Mouse (Mus musculus) midbrain, embryonic 16.5 days (tissue): ENCODE results near the gene Bicdl1. TPM values are rescaled to one million over a fixed set of nuclear protein-coding genes. Genes with fewer than 3 reads are reported as not detected.

Experiments used
- ATAC-seq: fragments of 200-750 bp; cut with Nextera tagmentation; 2 replicates; pipeline ENCODE4 v1.8.0; 2017; ENCODE audit warnings: moderate TSS enrichment
- H3K27ac ChIP-seq: fragments of 300-500 bp; sonication (generic); 2 replicates; pipeline ENCODE4 v1.5.1; 2014; ENCODE audit warnings: mild to moderate bottlenecking, low read length, mixed read lengths
- H3K27me3 ChIP-seq: fragments of 300-500 bp; sonication (generic); 2 replicates; pipeline ENCODE4 v1.6.1; 2014; ENCODE audit warnings: low read depth, low read length, mixed read lengths; ENCODE audit not compliant: control insufficient read depth, insufficient read depth
- H3K36me3 ChIP-seq: fragments of 300-500 bp; sonication (generic); 2 replicates; pipeline ENCODE4 v1.6.1; 2014; ENCODE audit warnings: mild to moderate bottlenecking, low read length, moderate library complexity, mixed read lengths; ENCODE audit not compliant: control insufficient read depth, insufficient read depth
- H3K4me1 ChIP-seq: fragments of 300-500 bp; sonication (generic); 2 replicates; pipeline ENCODE4 v1.6.1; 2014; ENCODE audit warnings: mild to moderate bottlenecking, low read length, mixed read lengths; ENCODE audit not compliant: control insufficient read depth, insufficient read depth
- H3K4me2 ChIP-seq: fragments of 300-500 bp; sonication (generic); 2 replicates; pipeline ENCODE4 v1.6.1; 2014; ENCODE audit warnings: mild to moderate bottlenecking, low read length, mixed read lengths
- H3K4me3 ChIP-seq: fragments of 300-500 bp; sonication (generic); 2 replicates; pipeline ENCODE4 v1.5.1; 2014; ENCODE audit warnings: low read depth, mild to moderate bottlenecking, low read length, moderate library complexity, mixed read lengths
- H3K9ac ChIP-seq: fragments of 300-500 bp; sonication (generic); 2 replicates; pipeline ENCODE4 v1.6.1; 2014; ENCODE audit warnings: low read depth, low read length, mixed read lengths
- H3K9me3 ChIP-seq: fragments of 300-500 bp; sonication (generic); replicated peaks from 2 replicates; pipeline ENCODE4 v1.6.1; 2014; ENCODE audit warnings: mild to moderate bottlenecking, low read length, mixed read lengths; ENCODE audit not compliant: control insufficient read depth, poor library complexity, severe bottlenecking
- WGBS: fragments of 180-500 bp; shearing (Covaris S2); extraction: QIAGEN DNeasy Blood & Tissue Kit; methylation state at CpG from one replicate; pipeline ENCODE4 v1.1.7; 2014; 5-methylcytosine and 5-hydroxymethylcytosine counted together
- polyA plus RNA-seq: library from polyadenylated mRNA; unstranded; fragments of >200 nt; fragmentation: Nextera tagmentation; extraction: Ambion mirVana; gene quantifications from 2 replicates; pipeline ENCODE4 v1.2.1, GENCODE M21; 2015

The Bicdl1 gene
- polyA plus RNA-seq, 1 experiment from 2014 or later, result 40.2 TPM

- H3K27ac ChIP-seq, result no peak overlapping the region
- ATAC-seq, result no peak
- H3K9ac ChIP-seq, result no peak overlapping the region
- H3K4me2 ChIP-seq, result no peak overlapping the region
- no peak overlapping the region for H3K4me3 ChIP-seq
- no peaks in the 10 kb centered on the region for H3K4me1 ChIP-seq
- no peaks in the 10 kb centered on the region for H3K9me3 ChIP-seq
- peaks cover 16% of the 10 kb centered on the region; the same call in 1 of the 2 replicates for H3K36me3 ChIP-seq
- H3K27me3 ChIP-seq, result no peaks in the 10 kb centered on the region
- WGBS, result 74% methylated on average over 12 of the region's 12 CpGs
These were observed 62.4 kb downstream of the Bicdl1 start for GRCm38 (mm10) chr5:115668986-115669385.

- no peak overlapping the region for H3K4me2 ChIP-seq
- H3K4me3 ChIP-seq, result no peak overlapping the region
- no peak for ATAC-seq
- no peak overlapping the region for H3K9ac ChIP-seq
- H3K9me3 ChIP-seq, result no peaks in the 10 kb centered on the region
- no peaks in the 10 kb centered on the region for H3K27me3 ChIP-seq
- H3K36me3 ChIP-seq, result peaks cover 16% of the 10 kb centered on the region; the same call in 1 of the 2 replicates
- WGBS, result 4% methylated on average over 7 of the region's 7 CpGs
- H3K4me1 ChIP-seq, result no peaks in the 10 kb centered on the region
- H3K27ac ChIP-seq, result no peak overlapping the region
These were observed 63.5 kb downstream of the Bicdl1 start for GRCm38 (mm10) chr5:115667894-115668293.

GRCm38 (mm10) chr5:115667210-115667609, 64.2 kb downstream of the Bicdl1 start:
- no peak for ATAC-seq
- H3K36me3 ChIP-seq, result peaks cover 13% of the 10 kb centered on the region; the same call in 1 of the 2 replicates
- H3K4me2 ChIP-seq, result no peak overlapping the region
- H3K4me1 ChIP-seq, result no peaks in the 10 kb centered on the region
- H3K27me3 ChIP-seq, result no peaks in the 10 kb centered on the region
- 65% methylated on average over 8 of the region's 8 CpGs for WGBS
- H3K9ac ChIP-seq, result no peak overlapping the region
- H3K4me3 ChIP-seq, result no peak overlapping the region
- no peak overlapping the region for H3K27ac ChIP-seq
- H3K9me3 ChIP-seq, result no peaks in the 10 kb centered on the region

DNA sequence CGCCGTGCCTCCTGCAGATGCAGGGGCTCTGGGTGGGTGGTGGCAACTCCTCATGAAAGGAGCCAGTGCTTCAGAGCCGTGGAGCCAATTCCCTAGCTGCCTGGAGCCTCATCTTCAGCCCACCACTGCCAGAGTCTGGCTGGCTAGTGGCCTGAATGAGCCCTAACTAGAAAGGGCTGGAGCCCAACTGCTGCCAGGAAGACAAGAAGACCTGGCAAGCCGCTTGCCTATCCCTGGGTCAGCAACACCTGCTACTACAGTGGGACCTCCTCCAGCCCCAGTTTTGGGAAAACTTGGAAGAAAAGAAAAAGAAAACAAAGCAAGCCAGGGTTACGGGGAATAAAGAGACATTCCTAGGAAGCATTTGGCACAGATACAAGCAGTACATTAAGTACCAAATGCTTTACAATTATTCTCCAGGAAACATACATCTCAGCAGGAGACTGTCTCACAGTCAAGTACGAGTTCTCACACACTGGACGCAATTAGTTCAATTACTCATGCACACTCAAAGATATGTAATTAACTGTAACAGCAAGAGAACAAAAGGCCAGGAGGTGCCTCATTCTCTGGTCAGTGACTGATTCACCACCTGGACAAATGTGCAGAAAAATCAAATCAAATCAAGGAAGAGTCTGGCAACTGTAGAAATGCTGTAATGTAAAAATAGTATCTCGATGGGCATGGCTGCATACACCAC, 64.9 kb downstream of the Bicdl1 start:
- ATAC-seq, result no peak
- Histone ChIP-seq H3K27ac (no peak overlapping the region), H3K4me3 (no peak overlapping the region), H3K27me3 (no peaks in the 10 kb centered on the region), H3K36me3 (peaks cover 13% of the 10 kb centered on the region; the same call in 1 of the 2 replicates), H3K9ac (no peak overlapping the region), H3K4me1 (no peaks in the 10 kb centered on the region), H3K4me2 (no peak overlapping the region), H3K9me3 (no peaks in the 10 kb centered on the region)
- WGBS, result 61% methylated on average over 8 of the region's 8 CpGs

DNA sequence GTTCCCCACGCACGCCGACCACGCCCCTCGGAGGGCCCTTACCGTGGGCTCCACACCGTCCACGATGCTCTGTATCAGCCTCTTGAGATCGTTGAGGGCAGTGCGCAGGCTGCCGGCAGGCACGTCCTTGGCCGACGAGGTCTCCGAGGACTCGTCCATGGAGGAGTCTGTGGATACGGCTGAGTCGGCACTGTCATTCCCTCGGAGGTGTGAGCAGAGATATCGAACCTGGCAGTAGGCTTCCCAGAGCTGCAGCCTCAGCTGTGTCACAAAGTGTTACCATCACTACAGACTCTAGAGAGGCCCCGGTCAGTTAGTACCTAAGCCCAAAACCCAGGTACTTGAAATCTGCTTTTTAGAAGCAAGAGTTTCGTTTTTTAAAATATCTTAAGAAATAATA, 68.8 kb downstream of the Bicdl1 start:
- whole genome bisulfite sequencing, result 84% methylated on average over 22 of the region's 22 CpGs
- H3K27ac ChIP-seq, result no peak overlapping the region

GRCm38 (mm10) chr5:115658352-115658751, 73.1 kb downstream of the Bicdl1 start:
- no peak for ATAC-seq
- H3K9ac ChIP-seq, result no peak overlapping the region
- H3K4me2 ChIP-seq, result no peak overlapping the region
- no peaks in the 10 kb centered on the region for H3K9me3 ChIP-seq
- no peak overlapping the region for H3K27ac ChIP-seq
- no peak overlapping the region for H3K4me3 ChIP-seq
- no peaks in the 10 kb centered on the region for H3K4me1 ChIP-seq
- no peaks in the 10 kb centered on the region for H3K27me3 ChIP-seq
- WGBS, result 87% methylated on average over 6 of the region's 6 CpGs
- peaks cover 11% of the 10 kb centered on the region for H3K36me3 ChIP-seq

More for the DNA sequence above, 68.8 kb downstream of the Bicdl1 start:
- H3K36me3 ChIP-seq, result peaks cover 15% of the 10 kb centered on the region
- H3K9ac ChIP-seq, result no peak overlapping the region
- no peaks in the 10 kb centered on the region for H3K9me3 ChIP-seq
- H3K4me3 ChIP-seq, result no peak overlapping the region
- ATAC-seq, result no peak
- H3K4me1 ChIP-seq, result no peaks in the 10 kb centered on the region
- no peaks in the 10 kb centered on the region for H3K27me3 ChIP-seq
- H3K4me2 ChIP-seq, result no peak overlapping the region

GRCm38 (mm10) chr5:115657234-115657633, 74.2 kb downstream of the Bicdl1 start:
- Histone ChIP-seq H3K27me3 (no peaks in the 10 kb centered on the region), H3K4me2 (no peak overlapping the region), H3K9ac (no peak overlapping the region), H3K4me1 (peaks cover 6% of the 10 kb centered on the region), H3K36me3 (peaks cover 11% of the 10 kb centered on the region), H3K27ac (no peak overlapping the region), H3K9me3 (no peaks in the 10 kb centered on the region), H3K4me3 (no peak overlapping the region)
- no peak for ATAC-seq
- 77% methylated on average over 1 of the region's 1 CpGs for whole genome bisulfite sequencing

DNA sequence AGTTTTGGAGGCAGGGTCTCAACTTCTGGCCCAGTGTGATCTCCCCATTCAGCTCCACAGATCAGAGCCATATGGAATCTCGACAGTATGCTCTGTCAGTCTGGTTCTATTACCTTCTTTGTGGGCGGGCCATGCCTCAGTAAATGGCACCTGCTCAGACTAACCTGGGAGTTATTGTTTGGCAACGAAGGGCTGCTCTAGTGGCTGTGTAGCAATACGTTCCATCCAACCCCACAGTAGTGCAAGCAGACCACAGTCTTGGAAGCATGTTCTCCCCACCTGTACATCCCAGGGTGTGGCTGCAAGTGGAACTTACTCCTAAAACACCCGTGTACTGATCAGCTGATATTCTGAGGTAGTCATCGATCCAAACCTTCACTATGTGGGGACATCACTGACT, 74.7 kb downstream of the Bicdl1 start:
- H3K9me3 ChIP-seq, result no peaks in the 10 kb centered on the region
- H3K4me1 ChIP-seq, result peaks cover 12% of the 10 kb centered on the region
- H3K9ac ChIP-seq, result no peak overlapping the region
- no peak overlapping the region for H3K4me2 ChIP-seq
- no peaks in the 10 kb centered on the region for H3K27me3 ChIP-seq
- WGBS, result 80% methylated on average over 6 of the region's 6 CpGs
- H3K27ac ChIP-seq, result no peak overlapping the region
- ATAC-seq, result no peak
- H3K36me3 ChIP-seq, result peaks cover 11% of the 10 kb centered on the region
- no peak overlapping the region for H3K4me3 ChIP-seq

DNA sequence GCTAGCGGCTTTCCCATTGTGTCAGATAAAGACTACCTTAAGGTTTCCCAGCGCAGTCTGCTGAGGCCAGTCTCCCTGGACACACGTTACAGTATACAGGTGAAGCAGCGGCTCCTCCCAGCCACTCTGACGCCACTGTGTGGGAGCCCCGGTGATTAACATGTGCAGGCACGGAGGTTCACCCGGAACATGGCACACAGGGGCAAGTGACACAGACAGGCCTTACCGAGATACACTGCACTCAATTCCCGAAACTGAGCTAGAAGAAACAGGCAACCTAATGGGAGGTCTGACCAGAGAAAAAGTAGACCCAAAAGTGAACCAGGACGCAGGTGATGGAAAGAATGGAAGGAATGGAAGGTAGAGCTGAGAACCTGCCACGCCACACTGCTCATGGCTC, 77.6 kb downstream of the Bicdl1 start:
- Histone ChIP-seq H3K27ac (no peak overlapping the region), H3K4me1 (peaks cover 15% of the 10 kb centered on the region)
- ATAC-seq, result no peak

More for the DNA sequence above, 77.6 kb downstream of the Bicdl1 start:
- Histone ChIP-seq H3K27me3 (no peaks in the 10 kb centered on the region), H3K9ac (no peak overlapping the region), H3K9me3 (no peaks in the 10 kb centered on the region), H3K36me3 (no peaks in the 10 kb centered on the region; the same call in none of the 2 replicates), H3K4me2 (no peak overlapping the region), H3K4me3 (no peak overlapping the region)
- 94% methylated on average over 12 of the region's 12 CpGs for WGBS
